Mouse (Mus musculus) spleen, adult 2 months (tissue): ENCODE results near the gene Senp2.

ENCODE experiments used
- CTCF ChIP-seq: fragments of 200-500 bp; IDR thresholded peaks from 2 replicates; pipeline ENCODE4 v1.5.1; 2011; ENCODE audit warnings: mild to moderate bottlenecking, inconsistent platforms; ENCODE audit not compliant: insufficient read depth, insufficient read length, insufficient replicate concordance; ENCODE audit errors: extremely low read depth
- POLR2A ChIP-seq: fragments of 200-500 bp; IDR thresholded peaks from 2 replicates; pipeline ENCODE4 v1.6.1; 2011; ENCODE audit warnings: low read depth, low read length, inconsistent platforms

- TF ChIP-seq CTCF (no peak), POLR2A (no peak)
Measured at GRCm38 (mm10) chr16:22076620-22076941, 67.3 kb downstream of the Senp2 start.
